Mouse (Mus musculus) right cerebral cortex, postnatal 10 days (tissue): ENCODE results near the gene Stx4a.
"Not testable (repeated sequence)": the region's sequence is repeated elsewhere in the genome, so short reads cannot be mapped to it uniquely, and the experiment has no call there.

ENCODE experiments used
- DNase-seq, 2 experiments: peaks; one replicate each; pipeline ENCODE4 v3.0.0; 2021; ENCODE audit warnings: low spot score in 2 of 2

Stx4a gene

GRCm38 (mm10) chr7:127814241-127814921, 9.7 kb upstream of the Stx4a start:
- peak; percentile 85 to 88 for DNase-seq

GRCm38 (mm10) chr7:127815116-127815665, 8.9 kb upstream of the Stx4a start:
- DNase-seq: peak in 1 of 2 experiments; percentile 30

DNA sequence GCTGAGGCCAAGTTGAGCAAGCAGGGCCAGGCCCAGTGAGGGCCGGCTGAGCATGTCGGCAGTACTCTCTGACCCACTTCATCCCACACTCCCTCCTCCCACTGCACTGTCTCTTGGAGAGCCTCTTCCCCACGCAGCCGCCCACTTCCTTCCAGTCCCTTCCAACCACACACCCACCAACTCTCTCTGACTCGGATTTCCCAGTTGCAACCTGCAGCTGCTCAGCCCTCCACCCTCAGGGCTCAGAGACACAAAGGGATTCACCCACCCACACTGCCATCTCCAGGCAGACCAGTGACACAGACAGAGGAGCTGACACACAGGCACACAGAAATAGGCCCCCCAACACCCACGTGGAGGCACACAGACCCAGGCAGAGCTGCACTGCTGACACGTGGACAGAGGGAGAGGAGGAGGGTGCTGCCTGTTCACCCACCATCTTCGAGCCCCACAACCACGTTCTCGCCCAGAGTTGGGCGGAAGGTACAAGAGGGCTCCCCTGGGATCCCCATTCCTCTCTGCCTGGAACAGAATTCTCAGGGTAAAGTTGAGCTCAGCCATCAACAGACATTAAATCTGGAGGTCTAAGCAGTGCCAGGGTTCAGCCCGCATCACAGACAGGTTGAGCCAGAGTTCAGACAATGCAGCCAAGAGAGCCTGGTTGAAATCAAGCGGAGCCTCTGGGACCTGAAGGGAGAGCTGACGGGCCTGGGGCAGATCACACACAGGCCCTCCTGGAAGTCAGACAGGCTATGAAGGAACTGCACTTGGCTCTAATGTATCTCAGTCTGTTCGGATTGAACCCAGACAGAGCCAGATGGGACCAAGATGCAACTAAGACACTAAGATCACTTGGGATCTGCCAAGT, 7.9 kb upstream of the Stx4a start:
- DNase-seq: peak; percentile 72 to 85

- DNase-seq: peak in 1 of 2 experiments; percentile 27
Observed at GRCm38 (mm10) chr7:127817053-127817452, 7.0 kb upstream of the Stx4a start.

GRCm38 (mm10) chr7:127817776-127818175, 6.3 kb upstream of the Stx4a start:
- no peak for DNase-seq

GRCm38 (mm10) chr7:127820836-127821509, 3.1 kb upstream of the Stx4a start:
- no peak for DNase-seq

DNA sequence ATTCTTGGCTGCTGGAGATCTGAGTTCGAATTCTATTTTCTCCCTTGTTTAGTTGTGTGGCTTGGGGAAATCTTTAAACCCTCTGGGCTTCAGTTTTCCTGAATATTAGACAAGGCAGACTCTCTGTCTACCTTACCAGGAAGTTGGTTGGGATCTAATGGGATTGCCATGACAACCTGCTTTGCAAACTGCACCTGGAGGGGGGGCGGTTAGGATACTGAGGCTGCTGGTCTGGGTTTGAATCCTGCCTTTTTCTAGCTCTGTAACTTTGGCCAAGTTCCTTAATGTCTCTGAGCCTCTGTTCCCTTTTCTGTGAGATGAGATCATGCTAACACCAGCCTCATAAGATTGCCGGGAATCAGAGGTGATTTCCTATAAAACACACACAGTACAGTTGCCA, 1.6 kb upstream of the Stx4a start:
- DNase-seq: no peak

DNA sequence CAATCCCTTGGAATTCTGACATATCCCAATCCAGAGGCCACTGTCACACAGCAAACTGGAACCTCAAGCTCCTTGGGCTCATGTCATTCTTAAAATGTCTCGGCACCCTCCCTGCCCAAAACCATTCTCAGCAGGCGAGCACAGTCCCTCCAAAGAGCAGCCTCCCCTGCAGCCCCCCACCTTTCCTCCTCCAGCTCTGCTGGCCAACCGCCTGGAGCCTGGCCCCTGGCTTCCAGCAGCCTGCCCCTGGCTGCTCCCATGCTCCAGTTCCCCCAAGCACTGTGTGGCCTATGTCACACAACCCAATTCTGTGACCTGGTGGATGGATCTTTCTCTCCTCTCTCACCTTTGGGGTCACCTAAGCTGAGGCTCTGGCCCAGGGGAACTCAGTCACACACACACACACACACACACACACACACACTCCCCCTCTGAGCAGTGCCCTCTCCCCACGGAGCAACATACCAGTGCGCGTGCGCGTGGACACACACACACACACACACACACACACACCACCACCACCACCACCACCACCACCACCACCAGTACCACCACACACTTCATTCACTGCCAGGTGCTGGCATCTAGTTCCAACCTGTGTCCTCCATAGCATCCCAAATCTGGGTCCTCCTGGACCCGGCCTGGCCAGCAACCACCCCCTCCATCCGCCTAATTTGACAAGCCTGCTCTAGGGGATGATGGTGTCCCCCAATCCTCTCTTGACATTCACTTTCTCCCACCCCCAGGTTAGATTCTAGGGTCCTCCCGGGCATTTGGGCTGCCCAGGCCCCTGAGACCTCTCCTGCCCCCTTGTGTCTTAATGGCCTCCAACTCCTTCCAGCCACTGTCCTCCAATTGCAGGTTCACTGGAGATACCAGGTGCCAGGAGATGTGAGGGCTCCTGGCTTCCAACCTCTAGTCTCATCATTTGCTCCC, 590 bp upstream of the Stx4a start:
- DNase-seq: peak in 1 of 2 experiments; percentile 59

DNA sequence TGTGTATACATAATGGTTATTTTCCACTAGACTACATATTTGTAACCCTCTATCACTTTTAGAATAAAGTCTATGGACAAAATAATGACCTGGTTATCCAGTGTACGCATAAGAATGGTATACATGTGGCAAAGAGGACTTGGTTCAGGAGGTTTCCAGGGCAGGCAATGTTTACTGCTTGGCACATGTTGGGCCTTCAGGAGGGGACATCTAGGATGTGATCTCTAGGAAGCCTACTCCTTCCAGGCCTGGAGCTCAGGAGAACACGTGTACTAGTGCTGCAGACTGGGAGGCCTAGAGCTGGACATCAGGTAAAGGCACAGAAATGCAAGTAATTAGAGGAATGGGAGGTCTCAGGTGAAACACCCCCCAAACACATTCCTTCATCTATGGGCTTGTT, 11.5 kb downstream of the Stx4a start:
- no peak for DNase-seq

GRCm38 (mm10) chr7:127837473-127837872, 13.4 kb downstream of the Stx4a start:
- no peak for DNase-seq

DNA sequence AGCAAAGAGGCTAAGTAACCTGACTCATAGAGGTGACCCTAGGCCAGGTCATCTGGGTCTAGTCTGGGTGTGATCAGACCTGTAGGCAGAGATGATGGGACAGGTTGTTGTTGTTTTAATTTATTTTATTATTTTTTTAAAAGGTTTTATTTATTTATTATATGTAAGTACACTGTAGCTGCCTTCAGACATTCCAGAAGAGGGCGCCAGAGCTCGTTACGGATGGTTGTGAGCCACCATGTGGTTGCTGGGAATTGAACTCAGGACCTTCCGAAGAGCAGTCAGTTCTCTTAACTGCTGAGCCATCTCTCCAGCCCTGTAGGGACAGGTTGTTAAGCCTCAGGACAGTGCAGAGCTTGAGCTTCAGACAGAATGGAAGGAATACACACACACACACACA, 13.8 kb downstream of the Stx4a start:
- not testable (repeated sequence) for DNase-seq

GRCm38 (mm10) chr7:127840031-127840430, 15.9 kb downstream of the Stx4a start:
- DNase-seq: not testable (repeated sequence)

DNA sequence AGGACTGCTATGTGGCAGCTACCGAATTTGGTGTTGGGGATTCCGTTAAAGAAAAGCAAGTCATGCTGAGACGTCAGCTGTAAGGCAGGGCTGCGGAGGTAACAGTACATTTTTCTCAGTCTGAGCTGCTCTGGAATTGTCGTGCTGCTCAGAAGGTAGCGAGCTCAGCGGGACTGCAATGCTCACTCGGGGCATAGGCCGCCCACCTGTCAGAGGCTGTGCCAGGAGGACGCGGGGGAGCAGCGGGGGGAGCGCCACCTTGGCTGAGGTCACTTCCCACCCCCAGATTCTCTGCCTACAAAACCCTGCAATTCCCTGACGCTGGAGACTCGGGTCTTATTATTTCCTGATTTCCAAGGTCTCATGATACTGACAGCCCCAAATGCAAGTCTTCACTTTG, 16.8 kb downstream of the Stx4a start:
- DNase-seq: peak; percentile 73 to 83

- peak; percentile 98 to 99 for DNase-seq
Observed at GRCm38 (mm10) chr7:127841340-127842000, 17.4 kb downstream of the Stx4a start.

DNA sequence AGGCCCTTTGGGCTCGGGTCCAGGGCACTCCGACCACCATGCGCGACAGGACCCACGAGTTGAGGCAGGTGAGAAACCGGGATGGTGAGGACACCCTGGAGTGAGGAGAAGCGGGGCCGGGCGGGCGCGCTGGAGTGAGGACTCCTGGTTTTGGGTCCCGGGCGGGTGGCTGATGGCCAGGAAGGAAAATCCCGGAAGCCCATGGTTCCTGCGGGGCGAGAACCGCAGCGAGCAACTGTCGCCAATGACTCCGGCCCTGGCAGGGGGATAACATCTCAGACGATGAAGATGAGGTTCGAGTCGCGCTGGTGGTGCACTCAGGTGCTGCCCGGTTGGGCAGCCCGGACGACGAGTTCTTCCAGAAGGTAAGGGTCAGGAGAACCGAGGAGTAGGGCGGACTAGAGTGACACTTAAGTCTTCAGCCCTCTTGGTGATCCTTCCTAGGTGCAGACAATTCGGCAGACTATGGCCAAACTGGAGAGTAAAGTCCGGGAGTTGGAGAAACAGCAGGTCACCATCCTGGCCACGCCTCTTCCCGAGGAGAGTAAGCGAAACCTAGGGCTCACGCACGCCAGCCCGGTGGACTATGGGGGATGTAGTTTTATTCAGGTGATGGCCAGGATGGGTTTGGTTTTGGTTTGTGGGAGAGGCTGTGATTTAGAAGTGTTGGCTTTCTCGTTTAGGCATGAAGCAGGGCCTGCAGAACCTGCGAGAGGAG, 18.1 kb downstream of the Stx4a start:
- peak; percentile 86 to 89 for DNase-seq

DNA sequence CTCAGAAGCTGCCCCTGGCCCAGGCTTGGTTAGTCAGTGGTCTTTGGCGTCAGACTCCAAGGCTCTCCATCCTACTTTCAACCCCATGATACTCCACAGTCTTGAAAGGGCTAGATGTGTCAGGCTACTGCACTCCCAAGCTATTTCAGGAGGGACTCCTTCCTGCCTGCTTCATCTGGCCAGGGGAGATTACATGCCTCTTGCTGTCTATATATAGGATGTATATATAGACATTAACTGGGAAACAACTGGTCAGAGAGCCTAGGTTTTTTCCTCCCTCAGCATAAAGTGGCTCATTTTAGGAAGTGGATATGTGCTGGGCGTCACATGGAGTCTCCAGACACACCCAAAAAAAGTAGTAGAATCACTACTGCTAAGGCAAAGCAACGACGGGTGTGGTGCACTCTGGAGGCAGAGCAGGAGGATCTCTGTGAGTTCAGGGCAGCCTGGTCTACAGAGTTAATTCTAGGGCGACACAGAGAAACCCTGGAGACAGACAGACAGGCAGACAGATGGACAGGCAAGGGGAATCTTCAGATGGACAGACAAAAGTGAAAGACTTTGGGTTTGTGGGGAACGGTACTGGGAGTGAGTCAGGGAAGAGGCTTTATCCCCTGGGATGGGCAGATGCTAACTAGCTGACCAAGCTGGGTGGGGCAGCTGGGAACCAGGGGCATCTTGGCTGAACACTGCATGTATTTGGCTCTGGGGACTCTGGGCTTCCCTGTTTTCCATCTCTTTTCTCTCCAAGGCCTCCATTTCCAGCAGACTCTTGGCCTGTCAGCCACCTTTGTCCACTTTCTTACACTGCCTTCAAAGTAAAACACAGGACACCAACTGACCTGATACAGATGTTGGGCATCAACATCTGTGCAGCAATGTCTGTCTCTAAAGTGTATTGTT, 26.1 kb downstream of the Stx4a start:
- DNase-seq: no peak

GRCm38 (mm10) chr7:127850906-127851305, 26.8 kb downstream of the Stx4a start:
- no peak for DNase-seq

- DNase-seq: no peak
Observed at GRCm38 (mm10) chr7:127858258-127858657, 34.2 kb downstream of the Stx4a start.

- DNase-seq: no peak
Observed at GRCm38 (mm10) chr7:127866434-127866833, 42.3 kb downstream of the Stx4a start.
